Mouse (Mus musculus) telencephalon, adult 2 months (tissue): ENCODE measurements around the gene Uba3.
A peak's percentile ranks its signal among the peaks of the same experiment; 100 is the strongest.

Experiments
- DNase-seq: peaks from one replicate; pipeline ENCODE4 v3.0.0-alpha.2; 2011; ENCODE audit warnings: low read depth, low spot score

Uba3 gene

GRCm38 (mm10) chr6:97205439-97205885 is at the start of gene Uba3:
Gene Uba3 (minus strand): TSS chr6:97205647.
- DNase-seq = peak; percentile 98

GRCm38 (mm10) chr6:97252711-97253221 is 47.3 kb upstream of the Uba3 start, which contains the start of gene Lmod3:
Gene Lmod3 (minus strand): TSS chr6:97252759.
- DNase-seq = peak; percentile 28

GRCm38 (mm10) chr6:97252086-97252485 is 46.6 kb upstream of the Uba3 start:
- DNase-seq = no peak

DNA sequence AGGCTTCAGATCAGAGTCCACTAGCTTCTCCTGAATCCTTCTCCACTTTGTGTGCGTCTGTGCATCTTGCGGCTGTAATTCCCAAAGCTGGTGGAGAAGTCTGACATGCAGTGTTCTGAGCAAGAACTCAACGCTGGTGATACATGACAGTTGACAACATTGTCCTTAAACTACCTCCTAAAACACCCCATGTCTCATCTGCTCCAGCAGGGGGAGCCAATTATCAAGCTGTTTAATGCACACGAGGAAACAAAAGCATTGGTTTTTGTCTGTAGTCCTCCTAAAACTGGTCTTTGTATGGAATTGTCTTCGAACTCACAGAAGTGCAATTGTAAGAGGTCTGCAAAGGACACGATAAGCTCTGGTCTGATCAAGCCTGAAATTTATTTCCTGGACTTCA is 45.5 kb upstream of the Uba3 start:
- DNase-seq = peak; percentile 43

DNA sequence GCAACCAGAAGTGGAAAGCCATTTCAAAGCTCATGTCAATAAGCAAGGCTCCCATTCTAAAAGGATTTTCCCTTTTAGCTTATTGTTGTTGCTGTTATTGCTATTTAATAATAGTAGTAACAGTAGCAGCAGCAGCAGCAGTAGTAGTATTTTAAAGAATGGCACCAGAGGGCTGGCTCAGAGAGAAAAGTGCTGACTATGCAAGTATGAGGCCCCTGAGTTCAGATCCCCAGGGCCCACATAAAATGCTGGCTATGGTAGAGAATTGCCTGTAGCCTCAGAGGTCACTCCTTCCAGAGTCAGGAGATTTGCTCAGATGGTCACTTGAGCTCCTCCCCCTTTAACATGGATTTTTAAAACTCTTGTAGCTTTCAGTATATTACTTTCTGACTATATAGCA is 39.8 kb upstream of the Uba3 start:
- no peak for DNase-seq

DNA sequence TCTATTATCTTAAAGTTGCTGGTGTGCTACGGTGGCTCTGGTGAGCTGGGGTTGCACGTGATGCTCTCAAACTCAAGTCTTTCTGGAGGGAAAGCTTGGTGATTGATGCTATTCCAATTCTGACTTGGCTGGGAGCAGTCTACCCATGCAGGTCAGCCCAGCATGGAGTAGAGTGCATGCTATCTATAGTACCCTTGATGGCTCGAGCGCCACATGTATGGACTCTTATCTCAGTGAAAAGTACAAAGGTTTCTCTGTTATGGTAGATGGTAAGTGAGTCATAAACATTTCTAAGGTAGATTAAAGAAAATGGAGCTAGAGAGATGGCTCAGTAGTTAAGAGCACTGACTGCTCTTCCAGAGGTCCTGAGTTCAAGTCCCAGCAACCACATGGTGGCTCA is 37.1 kb upstream of the Uba3 start:
- no peak for DNase-seq

GRCm38 (mm10) chr6:97240092-97240491 is 34.6 kb upstream of the Uba3 start:
- no peak for DNase-seq

GRCm38 (mm10) chr6:97239360-97239759 is 33.9 kb upstream of the Uba3 start:
- no peak for DNase-seq

GRCm38 (mm10) chr6:97236088-97236487 is 30.6 kb upstream of the Uba3 start:
- no peak for DNase-seq

DNA sequence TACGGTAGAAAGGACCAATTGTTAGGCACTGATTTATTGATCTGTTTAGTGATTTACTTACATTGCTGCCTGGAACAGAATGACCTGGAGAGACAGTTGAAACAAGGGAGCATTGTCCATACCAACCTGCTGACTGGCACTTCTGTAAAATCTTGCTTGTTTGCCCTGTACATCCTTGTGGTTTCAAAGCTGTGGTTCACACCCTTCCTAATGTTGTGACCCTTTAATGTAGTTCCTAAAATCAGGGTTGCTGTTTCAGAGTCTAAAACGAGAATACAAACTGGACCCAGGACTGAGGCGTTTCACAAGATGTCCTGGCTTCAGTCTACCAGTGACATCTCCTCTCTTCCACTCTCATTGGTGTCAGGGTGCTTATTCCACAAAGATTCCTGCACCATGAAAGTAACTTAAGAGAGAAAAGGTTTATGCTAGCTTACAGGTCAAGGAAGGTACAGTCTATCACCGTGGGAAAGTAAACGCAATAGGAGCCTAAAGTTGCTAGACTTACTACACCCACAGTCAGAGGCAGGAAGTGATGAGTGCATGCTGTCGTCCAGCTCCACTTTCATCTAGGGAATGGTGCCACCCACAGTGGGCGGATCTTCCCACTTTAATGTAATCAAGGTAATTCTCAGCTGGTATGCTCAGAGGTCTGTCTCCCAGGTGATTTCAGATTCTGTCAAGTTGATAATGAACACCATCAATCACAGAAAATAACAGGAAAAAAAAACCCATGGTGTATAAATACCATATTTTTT is 29.6 kb upstream of the Uba3 start:
- no peak for DNase-seq

GRCm38 (mm10) chr6:97227067-97227847 is 21.8 kb upstream of the Uba3 start:
- no peak for DNase-seq

DNA sequence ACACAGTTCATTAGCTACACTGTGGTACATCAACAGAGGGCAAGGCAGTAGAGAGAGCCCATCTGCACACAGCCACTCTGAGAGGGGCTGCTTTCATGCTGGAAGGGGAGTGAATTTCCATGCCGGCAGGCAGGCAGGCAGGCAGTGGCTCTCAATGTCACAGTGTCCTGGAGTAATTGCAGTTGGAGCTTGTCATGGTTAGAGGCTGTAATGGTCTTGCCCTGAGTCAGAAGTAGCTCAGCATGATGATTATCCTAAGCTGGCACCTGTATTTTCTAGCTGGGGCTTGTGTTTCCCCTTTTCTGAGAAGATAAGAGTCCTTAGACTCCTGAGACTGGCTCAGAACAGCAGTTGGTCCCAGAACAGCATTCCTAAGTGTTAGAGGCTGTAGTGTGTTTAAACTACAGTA is 20.6 kb upstream of the Uba3 start:
- DNase-seq = no peak

DNA sequence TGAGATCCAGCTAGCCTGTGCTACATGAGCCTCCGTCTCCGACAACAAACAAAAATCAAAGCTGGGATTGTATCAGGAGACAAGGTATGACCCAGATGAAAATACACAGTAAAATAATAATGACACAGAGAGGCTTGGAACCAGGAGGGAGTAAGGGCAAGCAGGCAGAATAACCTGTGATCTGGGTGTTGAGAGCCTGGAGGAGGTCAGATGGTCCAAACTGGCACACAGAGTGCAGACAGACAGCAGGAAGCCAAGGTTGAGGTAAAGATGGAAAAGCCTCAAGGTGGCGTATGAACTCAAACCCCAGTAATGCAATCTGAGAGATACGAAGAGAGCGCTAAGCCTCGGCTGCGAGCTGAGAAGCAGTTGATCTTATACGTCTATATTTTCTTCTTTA is 19.1 kb upstream of the Uba3 start:
- no peak for DNase-seq

DNA sequence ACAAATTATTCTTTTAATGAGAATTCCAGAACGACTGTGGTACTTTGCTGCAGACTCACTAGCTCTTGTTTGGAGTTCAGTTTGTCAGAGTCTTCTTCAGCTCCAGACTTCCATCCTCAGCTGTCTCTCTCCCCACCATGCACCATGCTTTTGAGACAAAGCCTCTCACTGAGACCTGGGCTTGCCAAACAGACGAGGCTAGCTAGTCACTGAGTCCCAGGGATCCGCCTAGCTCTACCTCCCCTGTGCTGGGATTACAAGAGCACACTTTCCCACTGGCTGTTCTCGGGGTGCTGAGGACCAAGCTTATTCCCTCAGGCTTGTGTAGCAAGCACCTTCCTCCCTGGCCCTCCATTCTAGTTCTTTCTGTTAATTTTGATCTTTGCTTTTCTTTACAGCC is 18.1 kb upstream of the Uba3 start:
- DNase-seq = no peak

DNA sequence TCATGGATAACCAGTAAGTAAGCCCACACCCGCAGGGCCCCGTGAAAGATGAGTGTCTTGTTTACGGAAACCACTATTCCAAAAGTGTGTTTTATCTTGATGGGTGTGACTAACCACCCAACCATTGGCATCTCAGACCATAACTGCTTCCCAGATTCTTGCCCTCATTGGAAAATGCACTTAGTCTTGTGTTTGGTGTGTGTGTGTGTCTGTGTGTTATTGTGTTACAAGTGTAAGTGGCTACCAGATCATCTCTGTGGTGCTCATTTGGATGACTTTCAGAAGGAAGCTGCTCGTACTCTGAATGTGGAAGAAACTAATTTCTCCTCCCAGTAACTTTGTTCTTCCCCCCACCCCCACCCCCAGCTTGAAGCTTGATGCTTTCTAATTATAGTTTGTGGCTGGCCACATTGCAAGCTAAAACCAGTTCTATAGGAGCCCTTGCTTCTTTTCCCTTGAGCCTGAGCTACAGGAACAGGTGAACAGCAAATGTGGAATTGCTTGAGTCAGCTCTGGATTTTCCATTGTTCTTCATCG is 17.6 kb upstream of the Uba3 start:
- no peak for DNase-seq

- no peak for DNase-seq
Measured at GRCm38 (mm10) chr6:97222321-97222720, 16.9 kb upstream of the Uba3 start.

DNA sequence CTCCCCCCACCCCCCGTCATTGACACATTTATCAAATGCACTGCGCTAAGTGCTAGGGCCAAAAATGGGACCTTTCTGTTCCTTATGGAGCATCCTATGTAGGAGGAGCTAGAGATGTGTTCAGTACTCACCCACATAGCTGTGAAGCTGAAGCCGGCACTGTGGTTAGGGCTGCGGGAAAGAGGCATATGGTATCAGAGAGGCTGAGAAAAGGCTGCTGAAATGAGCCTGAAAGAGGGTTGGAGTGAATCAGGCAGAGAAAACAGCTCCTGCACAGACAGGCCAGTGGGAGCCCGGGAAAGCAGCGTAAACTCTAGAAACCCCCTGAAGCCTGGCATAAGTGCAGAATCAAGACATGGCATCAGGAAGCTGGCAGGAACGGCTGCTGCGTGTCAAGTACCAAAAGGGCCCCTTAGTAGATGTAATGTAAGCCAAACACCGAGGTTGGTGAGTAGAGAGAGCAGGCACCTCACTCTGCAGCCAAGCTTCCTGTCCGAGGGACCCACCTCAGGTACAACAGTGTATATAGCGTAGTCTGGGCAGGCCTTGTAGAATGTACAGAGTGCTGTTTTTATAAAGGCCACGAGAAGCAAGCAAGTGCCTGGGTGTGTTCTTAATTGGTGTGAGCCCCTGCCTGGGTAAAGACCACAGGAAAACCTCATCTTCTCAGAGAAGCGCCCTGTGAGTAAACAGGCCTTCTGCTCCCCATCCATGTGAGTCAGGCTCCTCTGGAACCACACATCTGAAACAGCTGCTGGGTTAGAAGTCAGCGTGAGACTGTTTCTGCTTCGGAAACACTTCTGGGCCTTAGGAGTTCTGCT is 16.0 kb upstream of the Uba3 start:
- DNase-seq = peak; percentile 86

DNA sequence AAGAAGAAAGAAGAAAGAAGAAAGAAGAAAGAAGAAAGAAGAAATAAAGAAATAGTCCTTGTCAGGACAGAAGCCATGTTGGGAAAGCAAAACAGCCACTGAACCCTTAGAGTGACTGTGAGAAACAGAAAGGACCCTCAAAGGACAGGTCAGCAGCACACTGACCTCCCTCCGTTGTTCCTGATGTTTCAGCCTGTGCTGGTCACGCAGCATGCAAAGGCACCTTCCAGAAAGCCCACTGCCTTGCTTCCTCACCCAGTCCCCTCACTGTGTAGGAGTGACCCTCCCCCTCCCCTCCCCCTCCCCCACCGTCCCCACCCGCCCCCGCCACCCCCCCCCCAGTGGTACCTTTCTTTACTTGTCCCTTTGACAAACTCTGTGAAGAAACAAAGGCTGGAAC is 15.2 kb upstream of the Uba3 start:
- DNase-seq = no peak

DNA sequence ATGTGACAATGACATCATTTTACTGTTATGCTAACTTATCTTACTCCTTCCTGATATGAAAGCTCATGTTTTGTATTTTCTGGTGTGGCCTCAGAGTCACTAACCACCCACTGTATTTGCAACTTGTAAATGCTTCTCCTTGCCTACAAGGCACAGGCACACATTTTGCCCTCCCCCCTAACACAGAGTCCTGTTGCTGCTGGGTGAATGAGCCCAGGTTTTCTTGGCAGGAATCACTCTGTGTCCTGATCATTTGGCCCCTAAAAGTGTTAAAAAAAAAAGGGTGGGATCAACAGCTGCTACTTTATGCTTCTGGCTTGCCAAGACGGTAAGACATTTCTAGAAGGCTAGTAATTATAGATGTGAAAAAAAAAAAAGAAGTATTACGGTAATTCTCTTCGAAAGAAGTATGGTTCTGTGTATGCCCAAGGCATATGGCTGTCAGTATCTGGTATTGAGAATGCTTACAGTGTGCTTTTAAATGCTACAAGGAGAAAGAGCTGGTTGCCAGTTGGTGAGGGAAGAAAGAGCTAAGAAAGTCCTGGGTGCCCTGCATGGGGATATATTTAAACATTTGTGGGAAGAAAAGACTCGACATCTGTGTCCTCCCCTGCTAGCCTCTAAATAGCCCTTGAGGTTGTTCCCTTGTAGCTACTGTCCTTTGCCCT is 10.8 kb upstream of the Uba3 start:
- DNase-seq = peak; percentile 72

- peak; percentile 66 for DNase-seq
Measured at GRCm38 (mm10) chr6:97211981-97212380, 6.5 kb upstream of the Uba3 start.
